Mouse (Mus musculus) ES-Bruce4 (cell line): ENCODE results near the gene Rpl19.

ENCODE experiments used
- CTCF ChIP-seq: IDR thresholded peaks from one replicate; pipeline ENCODE4 v1.8.1; 2011; ENCODE audit warnings: low read depth, low read length
- EP300 ChIP-seq: IDR thresholded peaks from 2 replicates; pipeline ENCODE4 v1.6.1; 2011; ENCODE audit warnings: low read depth, low read length; ENCODE audit not compliant: insufficient read depth

GRCm38 (mm10) chr11:97985727-97986677 is 40.5 kb upstream of the Rpl19 start, which contains the start of gene Plxdc1:
- TF ChIP-seq CTCF = no peak
- TF ChIP-seq EP300 = no peak
